Mouse (Mus musculus) liver, embryonic 14.5 days (tissue): ENCODE data around the gene Rimbp3.

Experiments used
- CTCF ChIP-seq: IDR thresholded peaks from 2 replicates; pipeline ENCODE4 v1.5.1; 2016; ENCODE audit warnings: antibody characterized with exemption, low read depth, control low read depth
- EP300 ChIP-seq: IDR thresholded peaks from 2 replicates; pipeline ENCODE4 v1.6.1; 2016; ENCODE audit warnings: antibody characterized with exemption, low read depth

DNA sequence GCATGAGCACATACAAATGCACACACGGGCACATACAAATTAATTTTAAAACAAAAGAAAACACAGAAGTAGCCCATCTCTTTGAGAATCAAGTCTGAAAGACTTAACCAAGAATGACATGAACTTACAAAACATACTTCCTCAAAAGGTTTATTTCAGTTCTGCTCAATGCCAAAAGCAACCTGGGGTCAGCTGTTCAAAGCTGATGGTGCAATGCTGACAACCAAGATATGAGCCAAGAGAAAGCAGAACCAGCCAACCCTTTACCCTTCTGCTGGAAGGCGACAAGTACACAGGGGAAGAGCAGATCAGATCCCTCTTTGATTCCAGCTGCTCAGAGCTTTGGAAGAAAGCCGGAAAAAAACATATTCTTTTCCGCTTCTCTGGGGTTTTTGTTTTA lies 27.0 kb upstream of the Rimbp3 start:
- TF ChIP-seq CTCF (no peak), EP300 (no peak)
